Comparison of ENCODE assay signal across 14 mouse cellular contexts in the genomic region with DNA sequence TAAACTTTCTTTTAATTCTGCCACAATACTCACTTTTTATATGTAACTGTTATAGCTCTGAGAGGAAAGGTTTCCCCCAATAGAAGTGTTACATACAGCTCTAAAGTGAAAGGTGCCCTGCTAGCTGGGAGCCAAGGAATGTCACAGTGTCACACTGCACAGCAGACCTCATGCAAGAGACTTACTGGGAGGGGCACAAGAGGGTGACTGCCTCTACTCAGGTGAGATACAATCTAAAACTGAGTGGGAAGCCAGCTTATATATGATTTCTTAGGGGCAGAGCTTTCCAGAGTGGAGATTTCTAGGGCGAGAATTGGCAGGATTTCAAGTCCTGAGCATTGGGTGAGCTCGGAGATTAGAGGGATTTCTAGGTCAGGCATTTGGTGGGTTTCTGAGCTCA.
"Had no signal": no experiment of that assay in that cellular context is flagged by ENCODE, and none has a peak within 500 bp of the region (broad histone marks: within the 10 kb centered on the region; RNA-seq: fewer than 3 reads in every experiment).

No protein-coding gene starts in this region.

- H3K27ac ChIP-seq: kidney, postnatal 0 days; left cerebral cortex, adult 2 months; limb, embryonic 10.5 days; liver, embryonic 15.5 days; neural tube, embryonic 12.5 days had no signal

- H3K9me3 ChIP-seq: limb, embryonic 10.5 days; liver, embryonic 15.5 days; neural tube, embryonic 12.5 days had no signal

- H3K36me3 ChIP-seq: limb, embryonic 10.5 days; liver, embryonic 15.5 days; neural tube, embryonic 12.5 days had no signal

- H3K4me1 ChIP-seq: liver, embryonic 15.5 days; neural tube, embryonic 12.5 days had no signal

- H3K27me3 ChIP-seq: liver, embryonic 15.5 days; neural tube, embryonic 12.5 days had no signal

- H3K9ac ChIP-seq: liver, embryonic 15.5 days; lung, embryonic 14.5 days; neural tube, embryonic 12.5 days had no signal

- H3K4me2 ChIP-seq: liver, embryonic 11.5 days; liver, embryonic 15.5 days; lung, embryonic 14.5 days; neural tube, embryonic 12.5 days had no signal

- H3K4me3 ChIP-seq: left cerebral cortex, adult 2 months; limb, embryonic 10.5 days; liver, embryonic 15.5 days; neural tube, embryonic 12.5 days had no signal

- DNase-seq: kidney, adult 11 months; kidney, adult 9 months; kidney, postnatal 4 days; lung, embryonic 14.5 days; midbrain, embryonic 14.5 days; right cerebral cortex, adult 18-20 months; right cerebral cortex, postnatal 25 days; thymus, postnatal 4 days had no signal
